22 mouse cellular contexts compared by ENCODE assay signal in the genomic region with DNA sequence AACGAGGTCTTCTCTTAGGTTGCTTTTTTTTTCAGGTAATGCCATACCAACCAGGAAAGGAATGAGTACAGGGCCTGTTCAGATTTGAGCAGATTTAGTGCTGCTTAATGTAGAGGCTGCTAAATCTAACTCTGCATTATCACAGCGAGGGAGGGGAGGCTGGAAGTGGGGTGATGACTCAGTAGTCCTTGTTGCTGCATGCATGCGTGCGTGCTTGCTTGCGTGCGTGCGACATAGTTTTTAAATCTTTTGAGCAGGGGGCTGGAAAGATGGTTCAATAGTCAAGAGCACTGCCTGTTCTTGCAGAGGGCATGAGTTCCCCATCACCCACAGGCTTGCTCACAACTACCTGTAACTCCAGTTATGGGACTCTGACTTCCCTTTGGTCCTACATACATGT.
"Had no signal": no experiment of that assay in that cellular context is flagged by ENCODE, and none has a peak within 500 bp of the region (broad histone marks: within the 10 kb centered on the region; RNA-seq: fewer than 3 reads in every experiment).

No protein-coding gene starts in this region.

- DNase-seq: kidney, adult 2 months; kidney, postnatal 25 days; layer of hippocampus, adult 9-11 months; liver, postnatal 0 days; lung, embryonic 14.5 days; midbrain, embryonic 14.5 days; retina, postnatal 1 day; right cerebral cortex, postnatal 25 days; spleen, adult 18-20 months; thymus, postnatal 25 days had no signal

- H3K27me3 ChIP-seq: limb, embryonic 12.5 days; limb, embryonic 15.5 days; megakaryocyte, embryonic 14.5 days; neural tube, embryonic 12.5 days; neural tube, embryonic 15.5 days; stomach, embryonic 15.5 days had no signal

- H3K9ac ChIP-seq: limb, embryonic 12.5 days; limb, embryonic 15.5 days; liver, embryonic 14.5 days; liver, postnatal 0 days; lung, embryonic 14.5 days; neural tube, embryonic 12.5 days; neural tube, embryonic 15.5 days; stomach, embryonic 15.5 days had no signal

- H3K4me2 ChIP-seq: limb, embryonic 12.5 days; limb, embryonic 15.5 days; liver, embryonic 11.5 days; lung, embryonic 14.5 days; neural tube, embryonic 12.5 days; neural tube, embryonic 15.5 days; stomach, embryonic 15.5 days had no signal

- H3K4me3 ChIP-seq: layer of hippocampus, adult 2 months; limb, embryonic 12.5 days; limb, embryonic 15.5 days; megakaryocyte, embryonic 14.5 days; midbrain, embryonic 10.5 days; neural tube, embryonic 12.5 days; neural tube, embryonic 15.5 days; stomach, embryonic 15.5 days had no signal

- ATAC-seq: liver, postnatal 0 days; lung, postnatal 0 days had no signal

- H3K9me3 ChIP-seq: limb, embryonic 12.5 days; limb, embryonic 15.5 days; megakaryocyte, embryonic 14.5 days; midbrain, embryonic 10.5 days; neural tube, embryonic 12.5 days; neural tube, embryonic 15.5 days; stomach, embryonic 15.5 days had no signal

- H3K27ac ChIP-seq: kidney, postnatal 0 days; layer of hippocampus, adult 2 months; limb, embryonic 12.5 days; limb, embryonic 15.5 days; liver, embryonic 14.5 days; midbrain, embryonic 10.5 days; neural tube, embryonic 12.5 days; neural tube, embryonic 15.5 days; stomach, embryonic 15.5 days had no signal
